Mouse (Mus musculus) megakaryocyte, embryonic 14.5 days (primary cell): ENCODE measurements at regions not wholly inside any gene's neighbourhood (a gene's known extent, or its start where the extent isn't known, plus 50 kb on each side); places are given as distances from the start of the nearest gene placed in this dataset.

Experiments
- H3K27me3 ChIP-seq: replicated peaks from 2 replicates; pipeline ENCODE3; 2012; ENCODE audit warnings: inconsistent platforms
- H3K36me3 ChIP-seq: replicated peaks from 2 replicates; pipeline ENCODE3; 2012; ENCODE audit warnings: low read length, inconsistent platforms, mixed read lengths
- H3K4me1 ChIP-seq: 2 replicates; pipeline ENCODE4 v1.6.1; 2012; ENCODE audit warnings: inconsistent platforms
- H3K4me3 ChIP-seq: replicated peaks from 2 replicates; pipeline ENCODE3; 2012; ENCODE audit warnings: moderate library complexity, mild to moderate bottlenecking, inconsistent platforms
- H3K9me3 ChIP-seq: 2 replicates; pipeline ENCODE4 v1.6.1; 2012; ENCODE audit warnings: inconsistent platforms
- FLI1 ChIP-seq: IDR thresholded peaks from 2 replicates; pipeline ENCODE4 v1.6.1; 2012; ENCODE audit warnings: low read length, inconsistent platforms, mixed read lengths
- GATA1 ChIP-seq: IDR thresholded peaks from 3 replicates; pipeline ENCODE4 v1.6.1; 2012; ENCODE audit warnings: mixed read lengths, low read length, inconsistent platforms, borderline replicate concordance

GRCm38 (mm10) chr16:29706996-29707395, 127.9 kb downstream of the Opa1 start:
- Histone ChIP-seq H3K4me3 (no peak overlapping the region), H3K36me3 (no peaks in the 10 kb centered on the region), H3K27me3 (peaks cover 37% of the 10 kb centered on the region), H3K9me3 (peaks cover 16% of the 10 kb centered on the region), H3K4me1 (peaks cover 3% of the 10 kb centered on the region; the same call in 1 of the 2 replicates)
- TF ChIP-seq FLI1 (no peak), GATA1 (no peak)

DNA sequence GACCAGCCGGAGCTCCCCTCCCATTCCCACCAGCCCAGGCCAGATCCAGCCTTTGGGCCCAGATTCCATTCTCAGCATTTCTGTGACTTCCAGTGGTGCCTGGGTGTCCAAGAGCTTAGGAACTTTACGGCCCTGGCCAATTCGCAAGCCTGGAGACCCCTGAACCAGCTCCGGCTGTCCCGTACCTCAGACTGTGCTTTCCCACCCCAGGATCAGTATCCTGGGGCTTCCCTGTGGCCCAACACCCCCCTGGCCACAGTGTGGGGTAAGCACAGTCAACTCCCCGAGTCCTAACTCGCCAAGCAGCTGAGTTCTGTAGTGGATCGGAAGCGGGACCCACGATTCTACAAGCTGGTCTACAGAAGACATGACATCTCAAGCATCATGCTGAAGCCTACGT, 128.5 kb downstream of the Opa1 start:
- peaks cover 39% of the 10 kb centered on the region for H3K27me3 ChIP-seq
- peaks cover 3% of the 10 kb centered on the region; the same call in 1 of the 2 replicates for H3K4me1 ChIP-seq
- H3K9me3 ChIP-seq, result peaks cover 16% of the 10 kb centered on the region
- TF ChIP-seq GATA1, result no peak
- H3K4me3 ChIP-seq, result no peak overlapping the region
- H3K36me3 ChIP-seq, result no peaks in the 10 kb centered on the region

DNA sequence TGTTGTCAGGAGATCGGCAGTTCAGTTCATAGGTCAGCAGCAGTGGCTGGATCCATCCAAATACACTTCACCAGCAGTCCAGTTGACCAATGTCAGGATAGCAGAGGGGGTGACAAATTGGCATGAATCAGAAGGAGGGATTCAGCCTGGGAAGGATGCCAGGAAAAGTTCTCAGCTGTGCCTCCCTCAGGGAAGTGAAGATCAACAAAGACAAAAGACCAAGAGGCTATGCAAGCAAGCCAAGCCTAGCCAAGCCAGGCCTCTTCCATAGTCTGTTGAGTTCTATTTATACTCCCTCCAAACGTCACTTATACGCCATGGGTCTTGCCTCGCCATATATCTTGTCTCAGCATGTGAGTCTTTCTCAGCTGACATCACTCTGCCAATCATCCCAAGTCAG, 129.9 kb downstream of the Opa1 start:
- TF ChIP-seq FLI1 (no peak), GATA1 (no peak)
- H3K27me3 ChIP-seq, result peaks cover 35% of the 10 kb centered on the region
- no peak overlapping the region for H3K4me3 ChIP-seq
- no peaks in the 10 kb centered on the region for H3K36me3 ChIP-seq
- peaks cover 16% of the 10 kb centered on the region for H3K9me3 ChIP-seq
- peaks cover 3% of the 10 kb centered on the region; the same call in 1 of the 2 replicates for H3K4me1 ChIP-seq

- Histone ChIP-seq H3K4me3 (no peak overlapping the region), H3K9me3 (peaks cover 16% of the 10 kb centered on the region), H3K27me3 (peaks cover 36% of the 10 kb centered on the region), H3K4me1 (peaks cover 7% of the 10 kb centered on the region), H3K36me3 (no peaks in the 10 kb centered on the region)
- TF ChIP-seq FLI1, result no peak
- TF ChIP-seq GATA1, result no peak
These were observed 132.3 kb downstream of the Opa1 start for GRCm38 (mm10) chr16:29711386-29711785.

GRCm38 (mm10) chr16:29711912-29712681, 133.0 kb downstream of the Opa1 start:
- Histone ChIP-seq H3K27me3 (peaks cover 35% of the 10 kb centered on the region), H3K4me1 (peaks cover 7% of the 10 kb centered on the region), H3K4me3 (no peak overlapping the region), H3K36me3 (no peaks in the 10 kb centered on the region), H3K9me3 (peaks cover 16% of the 10 kb centered on the region)
- TF ChIP-seq FLI1, result no peak
- TF ChIP-seq GATA1, result no peak

DNA sequence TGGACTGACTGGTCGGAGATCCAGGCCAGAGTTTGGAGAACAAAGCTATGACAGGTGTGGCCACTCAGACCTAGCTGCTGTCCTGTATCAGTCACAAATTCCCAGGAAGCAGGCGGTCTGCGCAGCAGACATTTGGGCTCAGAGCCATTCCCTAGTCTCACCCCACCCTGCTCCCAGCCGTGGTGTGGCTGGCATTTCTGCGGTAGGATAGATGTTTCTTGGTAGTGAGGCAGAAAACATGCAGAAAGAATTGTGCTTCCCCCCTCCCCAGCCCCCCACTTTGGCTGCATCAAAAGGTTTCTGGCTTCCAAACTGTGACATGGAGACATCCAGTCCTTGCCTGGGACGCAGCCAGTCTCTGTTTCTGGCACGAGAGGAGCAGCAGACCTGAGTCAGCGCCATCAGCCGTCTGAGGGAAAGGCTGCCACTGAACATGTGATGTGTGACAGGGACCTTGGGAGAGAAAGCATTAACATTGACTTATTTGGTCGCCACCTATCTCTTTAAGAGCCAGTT, 135.5 kb downstream of the Opa1 start:
- TF ChIP-seq GATA1 (no peak), FLI1 (no peak)
- Histone ChIP-seq H3K4me3 (no peak overlapping the region), H3K9me3 (peaks cover 8% of the 10 kb centered on the region), H3K36me3 (no peaks in the 10 kb centered on the region), H3K27me3 (peaks cover 40% of the 10 kb centered on the region), H3K4me1 (peaks cover 7% of the 10 kb centered on the region)

- Histone ChIP-seq H3K9me3 (0 out of 2 replicates have a peak, but pooled peaks cover 4% of the 10 kb centered on the region), H3K36me3 (no peaks in the 10 kb centered on the region), H3K27me3 (peaks cover 54% of the 10 kb centered on the region), H3K4me3 (no peak overlapping the region), H3K4me1 (peaks cover 4% of the 10 kb centered on the region)
- TF ChIP-seq FLI1, result no peak
- no peak for TF ChIP-seq GATA1
These were observed 139.8 kb downstream of the Opa1 start for GRCm38 (mm10) chr16:29718965-29719364.

DNA sequence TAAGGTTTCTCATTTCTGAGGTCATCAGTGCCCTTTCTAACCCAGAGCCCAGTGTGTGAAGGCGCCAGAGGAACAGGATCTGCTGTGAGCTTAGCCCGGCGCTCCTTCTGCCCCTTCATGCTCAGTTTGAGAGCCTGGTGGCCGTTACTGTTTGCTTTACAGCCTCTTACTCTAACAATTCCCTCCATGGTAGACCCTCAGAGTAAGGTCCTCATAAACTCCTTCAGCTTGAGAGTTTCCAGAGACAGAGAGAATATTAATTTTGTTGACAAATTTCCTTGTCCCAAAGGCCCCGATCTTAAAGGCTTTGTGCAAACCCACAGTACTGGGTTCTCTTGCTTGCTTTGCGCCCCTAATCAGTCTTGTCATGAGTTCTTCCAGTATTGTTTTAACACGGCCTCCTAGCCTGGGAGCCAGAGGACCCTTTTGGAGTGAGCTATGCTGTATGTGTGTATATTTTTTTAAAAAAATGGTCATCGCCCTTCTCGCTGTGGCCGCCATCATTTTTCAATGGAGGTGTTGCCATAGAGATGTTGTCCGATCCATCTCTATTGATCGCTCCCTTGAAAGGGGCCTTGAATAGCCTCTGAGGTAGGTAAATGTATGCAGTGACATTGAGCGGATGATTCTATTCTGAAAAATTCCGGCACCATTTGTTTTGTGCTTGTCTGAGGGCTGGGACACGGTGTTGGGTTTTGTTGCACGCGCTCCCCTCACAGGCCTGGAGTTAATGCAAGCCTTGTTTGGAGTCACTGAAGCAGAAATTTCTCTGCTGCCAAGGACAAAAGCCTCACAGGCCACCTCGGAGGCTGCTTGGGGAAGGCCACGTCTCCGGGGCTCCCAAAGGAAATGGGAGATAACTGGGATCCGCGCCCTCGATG, 140.7 kb downstream of the Opa1 start:
- Histone ChIP-seq H3K4me1 (peaks cover under 1% of the 10 kb centered on the region), H3K27me3 (peaks cover 52% of the 10 kb centered on the region), H3K9me3 (0 out of 2 replicates have a peak, but pooled peaks cover 4% of the 10 kb centered on the region), H3K4me3 (no peak overlapping the region), H3K36me3 (no peaks in the 10 kb centered on the region)
- TF ChIP-seq FLI1 (no peak), GATA1 (no peak)

DNA sequence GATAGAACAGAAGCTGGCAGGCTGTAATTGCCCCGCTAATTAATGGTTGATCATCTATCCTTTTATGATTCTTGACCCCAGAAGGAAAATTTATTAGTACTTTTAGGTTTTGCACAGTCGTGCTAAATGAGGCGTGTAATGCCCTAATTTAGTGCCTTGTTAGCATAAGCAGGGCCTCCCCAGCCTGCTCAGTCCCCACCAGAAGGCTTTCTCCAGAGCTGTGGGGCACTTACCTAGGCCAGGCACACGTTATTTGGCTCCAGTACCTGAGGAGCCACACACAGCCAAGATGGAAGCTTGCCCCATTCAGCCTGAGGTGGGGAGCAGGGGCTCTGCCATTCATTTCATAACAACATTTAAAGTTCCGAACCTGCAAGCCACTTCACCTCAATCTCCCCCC, 146.0 kb downstream of the Opa1 start:
- no peak for TF ChIP-seq GATA1
- no peak for TF ChIP-seq FLI1
- Histone ChIP-seq H3K4me3 (no peak overlapping the region), H3K27me3 (peaks cover 70% of the 10 kb centered on the region), H3K9me3 (0 out of 2 replicates have a peak, but pooled peaks cover 4% of the 10 kb centered on the region), H3K4me1 (peaks cover 14% of the 10 kb centered on the region), H3K36me3 (no peaks in the 10 kb centered on the region)
